Mouse (Mus musculus) retina, postnatal 1 day (tissue): ENCODE results near the gene Med13l.

Experiments used
- DNase-seq: peaks from one replicate; pipeline ENCODE4 v3.0.0-alpha.2; 2012

The Med13l gene

DNA sequence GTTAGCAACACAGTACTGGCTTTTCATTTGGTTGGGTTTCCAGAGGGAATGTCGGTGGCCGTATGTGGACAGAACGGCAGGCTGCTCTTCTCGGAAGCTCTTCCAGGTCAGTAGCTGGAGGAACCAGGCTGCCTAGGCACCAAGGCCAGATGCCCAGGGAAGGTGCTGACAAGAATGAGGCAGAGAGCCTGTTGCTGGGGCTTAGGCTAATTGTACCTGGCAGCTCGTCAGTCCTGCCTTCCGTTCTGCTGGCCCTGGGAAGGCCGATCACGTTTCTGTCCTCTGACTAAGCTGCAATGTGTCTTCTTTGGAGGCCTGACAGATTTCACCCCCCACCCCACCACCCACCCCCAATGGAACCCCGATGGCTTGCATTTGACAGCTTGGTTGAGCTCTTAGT lies 251.9 kb downstream of the Med13l start:
- peak; percentile 79 for DNase-seq

DNA sequence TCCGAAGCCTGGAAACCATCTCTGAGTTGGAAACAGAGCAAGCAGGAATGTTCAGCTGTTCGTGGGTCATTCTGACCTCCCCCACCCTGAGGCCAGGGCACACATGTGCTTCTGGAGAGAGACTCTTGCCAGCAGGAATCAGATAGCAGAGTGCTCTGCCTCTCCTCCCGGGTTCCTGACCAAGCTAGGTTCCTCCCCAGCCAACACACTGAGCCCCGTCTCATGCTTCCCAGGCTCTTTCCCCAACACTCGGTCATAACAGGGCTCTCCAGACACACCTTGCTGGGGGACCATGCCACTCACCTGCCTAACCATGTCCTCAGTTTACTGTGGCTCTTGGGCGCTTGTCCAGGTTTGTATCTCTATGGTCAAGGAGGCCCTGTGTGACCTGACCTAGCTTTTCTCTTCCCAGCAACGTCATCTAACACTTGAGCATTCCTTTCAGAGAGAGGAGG lies 252.5 kb downstream of the Med13l start:
- no peak for DNase-seq

DNA sequence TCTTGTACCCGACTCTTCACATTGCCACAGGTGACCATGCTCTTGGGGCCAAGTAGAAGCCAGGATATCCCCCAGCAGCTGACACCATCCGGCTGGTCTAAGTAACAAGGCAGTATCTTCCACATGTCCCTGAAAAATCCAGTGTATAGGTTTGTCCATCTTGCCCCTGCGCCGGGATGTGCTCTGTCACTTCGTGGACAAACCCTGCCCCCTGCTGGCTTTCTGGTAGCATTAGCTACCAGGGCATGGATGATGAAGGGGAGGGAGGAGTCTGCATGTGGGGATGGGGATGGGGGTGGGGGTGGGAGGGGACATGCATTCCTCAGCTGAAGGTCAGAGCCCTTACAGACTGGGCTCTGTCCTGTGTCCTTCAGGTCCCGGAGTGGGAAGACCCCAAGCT lies 253.6 kb downstream of the Med13l start:
- DNase-seq: peak; percentile 79
